Mouse (Mus musculus) olfactory bulb, adult 2 months (tissue): Measurements from ENCODE around the gene Pank1. TPM values are rescaled to one million over a fixed set of nuclear protein-coding genes. Genes with fewer than 3 reads are reported as not detected.

Experiments
- H3K27ac ChIP-seq: fragments of 200-500 bp; 2 replicates; pipeline ENCODE4 v1.5.1; 2012; ENCODE audit warnings: low read depth, low read length; ENCODE audit not compliant: insufficient read depth
- H3K4me1 ChIP-seq: fragments of 200-500 bp; 2 replicates; pipeline ENCODE4 v1.6.1; 2012; ENCODE audit warnings: low read length; ENCODE audit not compliant: control insufficient read depth, insufficient read depth
- H3K4me3 ChIP-seq: fragments of 200-500 bp; 2 replicates; pipeline ENCODE4 v1.5.1; 2012; ENCODE audit warnings: mild to moderate bottlenecking, low read depth, low read length, moderate library complexity; ENCODE audit not compliant: insufficient read depth
- CTCF ChIP-seq: fragments of 200-500 bp; IDR thresholded peaks from 2 replicates; pipeline ENCODE4 v1.5.1; 2012; ENCODE audit warnings: low read depth, mild to moderate bottlenecking, low read length, moderate library complexity; ENCODE audit not compliant: insufficient read depth
- POLR2A ChIP-seq: fragments of 200-500 bp; IDR thresholded peaks from 2 replicates; pipeline ENCODE4 v1.6.1; 2012; ENCODE audit warnings: mild to moderate bottlenecking, low read depth, low read length, moderate library complexity; ENCODE audit not compliant: insufficient read depth
- WGBS: fragments of 180-500 bp; shearing (Covaris S2); methylation state at CpG from one replicate; pipeline ENCODE4 v1.1.7; 2018; 5-methylcytosine and 5-hydroxymethylcytosine counted together
- polyA plus RNA-seq: library from polyadenylated mRNA; stranded (reverse); fragments of >200 nt; gene quantifications from 2 replicates; pipeline ENCODE4 v1.2.4, GENCODE M21; 2012; ENCODE audit warnings: low replicate concordance; ENCODE audit not compliant: missing spikeins, insufficient read depth, insufficient read length

The Pank1 gene
- polyA plus RNA-seq, 1 experiment, result not detected

GRCm38 (mm10) chr19:34815371-34815770 lies 63.9 kb downstream of the Pank1 start:
- 92% methylated on average over 4 of the region's 4 CpGs for WGBS
- Histone ChIP-seq H3K27ac (no peak overlapping the region), H3K4me1 (peaks cover 2% of the 10 kb centered on the region), H3K4me3 (no peak overlapping the region)
- no peak for TF ChIP-seq CTCF
- no peak for TF ChIP-seq POLR2A

- Histone ChIP-seq H3K4me3 (no peak overlapping the region), H3K27ac (no peak overlapping the region), H3K4me1 (peaks cover 2% of the 10 kb centered on the region)
- TF ChIP-seq POLR2A (no peak), CTCF (no peak)
- WGBS, result 46% methylated on average over 4 of the region's 4 CpGs
Observed at GRCm38 (mm10) chr19:34814696-34815095, 64.6 kb downstream of the Pank1 start.

- 91% methylated on average over 6 of the region's 6 CpGs for WGBS
- Histone ChIP-seq H3K27ac (no peak overlapping the region), H3K4me3 (no peak overlapping the region), H3K4me1 (peaks cover 2% of the 10 kb centered on the region)
- TF ChIP-seq CTCF (no peak), POLR2A (no peak)
Observed at GRCm38 (mm10) chr19:34813961-34814360, 65.3 kb downstream of the Pank1 start.

- 90% methylated on average over 2 of the region's 2 CpGs for WGBS
- peaks cover 2% of the 10 kb centered on the region for H3K4me1 ChIP-seq
- H3K27ac ChIP-seq, result no peak overlapping the region
- H3K4me3 ChIP-seq, result no peak overlapping the region
- TF ChIP-seq CTCF (no peak), POLR2A (no peak)
Observed at GRCm38 (mm10) chr19:34813533-34813932, 65.7 kb downstream of the Pank1 start.

GRCm38 (mm10) chr19:34812711-34813110 lies 66.5 kb downstream of the Pank1 start:
- Histone ChIP-seq H3K4me3 (no peak overlapping the region), H3K4me1 (peaks cover 2% of the 10 kb centered on the region), H3K27ac (no peak overlapping the region)
- no peak for TF ChIP-seq CTCF
- TF ChIP-seq POLR2A, result no peak
- WGBS, result 84% methylated on average over 4 of the region's 4 CpGs

GRCm38 (mm10) chr19:34807173-34807572 lies 72.1 kb downstream of the Pank1 start:
- TF ChIP-seq CTCF (no peak), POLR2A (no peak)
- Histone ChIP-seq H3K27ac (no peak overlapping the region), H3K4me3 (no peak overlapping the region), H3K4me1 (peaks cover 5% of the 10 kb centered on the region; the same call in 1 of the 2 replicates)
- 84% methylated on average over 5 of the region's 5 CpGs for WGBS

- peaks cover 5% of the 10 kb centered on the region; the same call in 1 of the 2 replicates for H3K4me1 ChIP-seq
- 72% methylated on average over 2 of the region's 2 CpGs for WGBS
- no peak overlapping the region for H3K4me3 ChIP-seq
- H3K27ac ChIP-seq, result no peak overlapping the region
- TF ChIP-seq POLR2A, result no peak
- TF ChIP-seq CTCF, result no peak
Observed at GRCm38 (mm10) chr19:34805071-34805470, 74.2 kb downstream of the Pank1 start.

- Histone ChIP-seq H3K4me1 (peaks cover 5% of the 10 kb centered on the region; the same call in 1 of the 2 replicates), H3K4me3 (no peak overlapping the region), H3K27ac (no peak overlapping the region)
- TF ChIP-seq POLR2A (no peak), CTCF (no peak)
- 94% methylated on average over 2 of the region's 2 CpGs for WGBS
Observed at GRCm38 (mm10) chr19:34804531-34804930, 74.7 kb downstream of the Pank1 start.

GRCm38 (mm10) chr19:34803396-34803795 lies 75.9 kb downstream of the Pank1 start:
- H3K27ac ChIP-seq, result no peak overlapping the region
- 92% methylated on average over 4 of the region's 4 CpGs for WGBS
- TF ChIP-seq POLR2A, result no peak
- no peak for TF ChIP-seq CTCF
- peaks cover 5% of the 10 kb centered on the region; the same call in 1 of the 2 replicates for H3K4me1 ChIP-seq
- H3K4me3 ChIP-seq, result no peak overlapping the region
